Mouse (Mus musculus): ENCODE data around the gene Frk.
A peak's percentile ranks its signal among the peaks of the same experiment; 100 is the strongest.
"Not testable (repeated sequence)": the region's sequence is repeated elsewhere in the genome, so short reads cannot be mapped to it uniquely, and the experiment has no call there.

The Frk gene

DNA sequence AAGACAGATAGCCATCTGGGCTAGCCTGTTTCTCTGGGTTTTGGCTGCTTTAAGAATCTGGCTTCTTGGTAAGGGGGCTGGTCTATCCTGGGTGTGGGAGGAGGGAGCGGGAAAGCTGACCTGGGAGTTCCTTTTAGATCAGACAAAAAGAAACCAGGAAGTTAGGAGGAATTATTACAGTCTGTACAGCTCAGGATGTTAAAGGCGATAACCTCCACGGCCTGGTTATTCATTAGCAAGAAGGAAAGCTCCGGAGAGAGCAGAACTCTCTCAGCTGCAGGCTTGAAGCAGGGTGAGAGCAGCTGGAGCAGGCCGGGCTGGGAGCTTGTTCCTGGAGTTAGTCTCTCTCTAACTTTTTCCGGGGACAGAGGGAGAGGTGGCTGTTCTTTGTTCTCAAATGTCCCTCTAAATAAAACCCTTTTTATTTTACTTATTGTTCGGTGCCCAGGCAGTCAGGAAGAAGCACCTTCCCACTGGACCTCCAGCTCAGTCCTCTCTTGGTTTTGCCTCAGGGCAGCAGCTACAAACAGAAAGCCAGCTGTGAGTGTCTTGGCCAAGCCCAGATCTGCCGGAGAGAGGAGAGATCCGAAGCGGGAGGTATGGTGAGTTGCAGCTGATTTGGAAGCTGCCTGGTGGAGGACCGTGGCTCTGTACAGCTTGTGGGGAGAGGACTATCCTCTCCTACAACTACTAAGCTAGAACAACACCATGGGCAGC, at the start of gene Frk:
TSS of gene Frk (plus strand) at position 103 of the 717 bp plus-strand sequence.
- DNase-seq (ENCODE audit: low spot score), result peak; percentile 63

DNA sequence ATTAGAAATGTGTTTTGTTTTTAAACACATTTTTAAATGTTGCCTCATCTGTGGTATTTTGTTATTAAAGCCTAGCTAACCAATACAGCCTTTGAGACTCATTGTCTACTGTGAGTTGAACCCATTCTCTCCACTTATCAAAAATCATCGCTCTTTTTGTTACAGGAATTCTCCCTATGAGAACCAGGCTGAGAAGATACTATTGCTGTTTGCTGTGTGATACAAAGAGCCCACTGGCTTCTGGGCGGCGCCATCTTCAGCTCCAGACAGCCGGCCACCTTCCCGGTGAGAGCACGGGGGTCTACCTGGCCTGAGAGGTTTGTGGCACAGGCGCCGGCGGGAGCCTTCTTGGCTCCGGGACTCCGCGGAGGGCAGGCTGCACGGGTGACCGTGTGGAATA, 49.0 kb upstream of the Frk start:
- not testable (repeated sequence) for DNase-seq (ENCODE audit: low spot score)

GRCm38 (mm10) chr10:34449469-34449868, 33.7 kb upstream of the Frk start:
- no peak for DNase-seq (ENCODE audit: low spot score)

DNA sequence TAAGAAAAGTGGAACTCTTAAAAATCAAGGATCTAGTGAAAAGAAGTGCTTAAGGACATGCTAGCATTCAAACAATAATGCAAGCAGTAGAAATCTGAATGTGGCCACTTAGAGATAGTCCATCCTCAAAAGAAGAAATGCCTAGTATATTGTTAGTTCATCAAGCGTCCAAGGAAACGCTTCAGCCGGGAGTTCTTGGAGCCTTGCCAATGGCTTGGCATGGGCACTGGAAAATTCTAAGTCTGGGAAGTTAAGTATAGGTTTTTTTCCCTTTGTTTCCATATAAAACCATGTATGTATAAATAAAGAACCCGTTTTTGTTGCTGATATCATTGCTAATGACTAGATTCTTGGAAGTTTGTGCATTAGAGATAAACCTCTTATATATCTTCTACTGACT, 21.7 kb upstream of the Frk start:
- no peak for DNase-seq (ENCODE audit: low spot score)

- DNase-seq (ENCODE audit: low spot score), result no peak
Measured at GRCm38 (mm10) chr10:34464321-34464720, 18.9 kb upstream of the Frk start.

- no peak for DNase-seq (ENCODE audit: low spot score)
Measured at GRCm38 (mm10) chr10:34469037-34469436, 14.2 kb upstream of the Frk start.

GRCm38 (mm10) chr10:34479942-34480455, 3.2 kb upstream of the Frk start:
- no peak for DNase-seq (ENCODE audit: low spot score)

- peak; percentile 56 for DNase-seq (ENCODE audit: low spot score)
Measured at GRCm38 (mm10) chr10:34484014-34484411, 814 bp downstream of the Frk start.

GRCm38 (mm10) chr10:34485079-34485478, 1.9 kb downstream of the Frk start:
- DNase-seq (ENCODE audit: low spot score), result peak; percentile 74

DNA sequence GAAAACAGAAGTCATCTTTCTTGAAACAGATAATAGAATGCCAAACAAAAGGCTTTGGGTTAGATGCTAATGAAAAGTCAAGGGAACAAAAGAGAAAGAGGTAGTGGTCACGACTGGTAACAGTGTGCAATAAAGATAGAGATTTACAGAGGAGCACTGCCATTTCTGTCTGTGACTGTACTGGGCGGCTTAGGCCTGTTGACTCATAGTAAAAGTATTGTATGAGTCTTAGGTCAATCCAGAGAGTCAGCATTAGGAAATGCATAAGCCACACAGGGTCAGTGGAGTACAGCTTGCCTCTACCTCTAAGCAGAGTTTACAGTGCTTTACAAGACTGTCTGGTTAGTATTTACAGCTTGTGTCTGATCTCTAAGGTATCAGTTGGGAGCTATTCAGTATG, 24.6 kb downstream of the Frk start:
- DNase-seq (ENCODE audit: low spot score), result no peak

- DNase-seq (ENCODE audit: low spot score), result peak; percentile 15
Measured at GRCm38 (mm10) chr10:34508593-34508992, 25.4 kb downstream of the Frk start.

GRCm38 (mm10) chr10:34509256-34509655, 26.1 kb downstream of the Frk start:
- no peak for DNase-seq (ENCODE audit: low spot score)

- peak; percentile 62 for DNase-seq (ENCODE audit: low spot score)
Measured at GRCm38 (mm10) chr10:34511192-34511591, 28.0 kb downstream of the Frk start.

GRCm38 (mm10) chr10:34512551-34512950, 29.4 kb downstream of the Frk start:
- DNase-seq (ENCODE audit: low spot score), result no peak

GRCm38 (mm10) chr10:34525598-34525997, 42.4 kb downstream of the Frk start:
- no peak for DNase-seq (ENCODE audit: low spot score)

GRCm38 (mm10) chr10:34531766-34532165, 48.6 kb downstream of the Frk start:
- DNase-seq (ENCODE audit: low spot score), result no peak

- no peak for DNase-seq (ENCODE audit: low spot score)
Measured at GRCm38 (mm10) chr10:34532507-34532906, 49.3 kb downstream of the Frk start.

GRCm38 (mm10) chr10:34540687-34541086, 57.5 kb downstream of the Frk start:
- no peak for DNase-seq (ENCODE audit: low spot score)

- no peak for DNase-seq (ENCODE audit: low spot score)
Measured at GRCm38 (mm10) chr10:34541717-34542490, 58.7 kb downstream of the Frk start.

- DNase-seq (ENCODE audit: low spot score), result no peak
Measured at GRCm38 (mm10) chr10:34550612-34551011, 67.4 kb downstream of the Frk start.

DNA sequence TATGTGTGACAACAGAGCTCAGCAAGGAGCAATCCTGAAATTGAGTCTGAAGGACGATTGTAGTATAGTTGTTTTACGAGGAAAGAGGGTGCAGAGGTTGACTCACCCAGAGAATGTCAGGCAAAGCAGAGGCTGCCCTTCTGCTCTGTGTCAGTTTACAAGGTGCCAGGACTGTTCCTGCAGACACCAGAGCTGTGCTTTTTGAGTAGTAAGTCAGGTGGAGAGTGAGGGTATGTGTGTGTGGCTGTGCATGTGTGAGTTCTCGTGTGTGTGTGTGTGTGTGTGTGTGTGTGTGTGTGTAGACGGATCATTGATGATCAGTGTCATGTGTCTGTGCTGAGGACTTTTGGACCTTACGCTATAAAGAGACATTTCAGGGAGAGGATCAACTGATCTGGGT, 68.4 kb downstream of the Frk start:
- no peak for DNase-seq (ENCODE audit: low spot score)

DNA sequence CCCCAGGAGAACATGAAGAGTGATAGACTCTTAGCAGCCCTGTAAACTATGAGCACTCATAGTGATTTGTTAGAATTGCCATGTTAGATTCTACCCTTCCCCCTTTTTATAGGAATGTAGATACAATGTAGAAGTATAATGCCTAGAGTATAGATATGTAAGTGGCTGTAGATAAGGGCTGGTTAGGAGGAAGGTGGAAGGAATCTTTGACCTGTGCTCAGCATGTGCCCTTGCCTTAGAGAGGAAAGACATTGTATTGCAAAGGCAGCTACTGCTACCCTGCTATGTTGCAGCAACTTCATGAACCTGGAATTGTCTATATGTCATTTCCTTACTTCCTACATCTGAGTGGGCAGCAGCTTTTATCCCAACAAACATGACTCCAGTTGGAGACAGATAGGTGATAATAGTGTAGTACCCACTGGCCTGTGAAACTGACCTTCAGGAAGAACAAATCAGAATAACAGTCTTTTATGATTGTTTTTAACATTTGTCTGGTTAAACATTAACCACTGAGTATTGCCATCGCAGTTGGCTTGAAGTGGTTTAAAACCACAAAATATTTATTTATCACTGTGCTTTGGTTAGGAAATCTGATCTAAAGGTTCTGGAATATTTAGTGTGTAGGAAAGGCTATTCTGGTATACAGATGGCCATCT, 80.4 kb downstream of the Frk start:
- no peak for DNase-seq (ENCODE audit: low spot score)

- DNase-seq (ENCODE audit: low spot score), result no peak
Measured at GRCm38 (mm10) chr10:34615474-34615873, 132.3 kb downstream of the Frk start.
